Mouse (Mus musculus) retina, adult 2 months (tissue): ENCODE measurements around the gene Acap2.

Experiments
- DNase-seq: peaks from one replicate; pipeline ENCODE4 v3.0.0-alpha.2; 2012; ENCODE audit warnings: low read depth, low spot score

Acap2 gene

GRCm38 (mm10) chr16:31205726-31206125, 4.7 kb upstream of the Acap2 start:
- no peak for DNase-seq

GRCm38 (mm10) chr16:31205187-31205586, 4.1 kb upstream of the Acap2 start:
- no peak for DNase-seq

- no peak for DNase-seq
Measured at GRCm38 (mm10) chr16:31204216-31204615, 3.2 kb upstream of the Acap2 start.

GRCm38 (mm10) chr16:31201704-31202103, 659 bp upstream of the Acap2 start:
- DNase-seq: no peak

GRCm38 (mm10) chr16:31199926-31200789, 887 bp downstream of the Acap2 start:
- DNase-seq: peak; percentile 16

GRCm38 (mm10) chr16:31199591-31199925, 1.5 kb downstream of the Acap2 start:
- DNase-seq: no peak

- no peak for DNase-seq
Measured at GRCm38 (mm10) chr16:31196971-31197370, 4.1 kb downstream of the Acap2 start.

GRCm38 (mm10) chr16:31192526-31192925, 8.5 kb downstream of the Acap2 start:
- no peak for DNase-seq

GRCm38 (mm10) chr16:31191818-31192217, 9.2 kb downstream of the Acap2 start:
- no peak for DNase-seq

- DNase-seq: no peak
Measured at GRCm38 (mm10) chr16:31190426-31190825, 10.6 kb downstream of the Acap2 start.

- DNase-seq: no peak
Measured at GRCm38 (mm10) chr16:31189291-31189690, 11.8 kb downstream of the Acap2 start.

- no peak for DNase-seq
Measured at GRCm38 (mm10) chr16:31188799-31189198, 12.2 kb downstream of the Acap2 start.

GRCm38 (mm10) chr16:31188270-31188669, 12.8 kb downstream of the Acap2 start:
- DNase-seq: no peak

GRCm38 (mm10) chr16:31187192-31187591, 13.9 kb downstream of the Acap2 start:
- DNase-seq: no peak

GRCm38 (mm10) chr16:31185757-31186156, 15.3 kb downstream of the Acap2 start:
- no peak for DNase-seq

- no peak for DNase-seq
Measured at GRCm38 (mm10) chr16:31184727-31185126, 16.3 kb downstream of the Acap2 start.

GRCm38 (mm10) chr16:31182576-31182975, 18.5 kb downstream of the Acap2 start:
- DNase-seq: no peak

- no peak for DNase-seq
Measured at GRCm38 (mm10) chr16:31180843-31181242, 20.2 kb downstream of the Acap2 start.

GRCm38 (mm10) chr16:31179384-31179783, 21.7 kb downstream of the Acap2 start:
- DNase-seq: no peak

- no peak for DNase-seq
Measured at GRCm38 (mm10) chr16:31174880-31175638, 26.0 kb downstream of the Acap2 start.

GRCm38 (mm10) chr16:31172229-31172628, 28.8 kb downstream of the Acap2 start:
- no peak for DNase-seq

GRCm38 (mm10) chr16:31171418-31171817, 29.6 kb downstream of the Acap2 start:
- DNase-seq: no peak

GRCm38 (mm10) chr16:31170297-31170696, 30.7 kb downstream of the Acap2 start:
- no peak for DNase-seq
